Mouse (Mus musculus): Measurements from ENCODE around the gene Tpbg. TPM values are rescaled to one million over a fixed set of nuclear protein-coding genes. Genes with fewer than 3 reads are reported as not detected.

Tpbg gene
- polyA plus RNA-seq, 1 experiment = 2.0 TPM

GRCm38 (mm10) chr9:85843031-85843890 is 1.1 kb downstream of the Tpbg start:
- no peak for TF ChIP-seq CTCF (IDR thresholded peaks at IDR 0.05; ENCODE audit: insufficient read depth, low read length)
- TF ChIP-seq POLR2A (IDR thresholded peaks at IDR 0.05; ENCODE audit: borderline replicate concordance, extremely low read depth, low read depth, low read length) = no peak
- peak overlapping the region; percentile 71 for H3K4me3 ChIP-seq (replicated peaks; ENCODE audit: extremely low read depth, low read depth, low read length)
- DNase-seq = peak; percentile 50
- no peaks in the 10 kb centered on the region for H3K4me1 ChIP-seq (ENCODE audit: control insufficient read depth, insufficient read depth, low read length)
- WGBS = under 1% methylated on average over 65 of the region's 65 CpGs

- H3K4me3 ChIP-seq (replicated peaks; ENCODE audit: extremely low read depth, low read depth, low read length) = peak overlapping the region; percentile 71
- WGBS = 8% methylated on average over 80 of the region's 80 CpGs
- DNase-seq = peak; percentile 5
- no peaks in the 10 kb centered on the region for H3K4me1 ChIP-seq (ENCODE audit: control insufficient read depth, insufficient read depth, low read length)
- TF ChIP-seq CTCF (IDR thresholded peaks at IDR 0.05; ENCODE audit: insufficient read depth, low read length) (no peak), POLR2A (IDR thresholded peaks at IDR 0.05; ENCODE audit: borderline replicate concordance, extremely low read depth, low read depth, low read length) (no peak)
Observed at GRCm38 (mm10) chr9:85843891-85844646, 1.9 kb downstream of the Tpbg start.

- Histone ChIP-seq H3K4me3 (replicated peaks; ENCODE audit: extremely low read depth, low read depth, low read length) (no peak overlapping the region), H3K4me1 (ENCODE audit: control insufficient read depth, insufficient read depth, low read length) (no peaks in the 10 kb centered on the region)
- 84% methylated on average over 9 of the region's 9 CpGs for WGBS
- TF ChIP-seq POLR2A (IDR thresholded peaks at IDR 0.05; ENCODE audit: borderline replicate concordance, extremely low read depth, low read depth, low read length) (no peak), CTCF (IDR thresholded peaks at IDR 0.05; ENCODE audit: insufficient read depth, low read length) (no peak)
- DNase-seq = no peak
Observed at GRCm38 (mm10) chr9:85844647-85844983, 2.4 kb downstream of the Tpbg start.

- Histone ChIP-seq H3K4me1 (ENCODE audit: control insufficient read depth, insufficient read depth, low read length) (no peaks in the 10 kb centered on the region), H3K4me3 (replicated peaks; ENCODE audit: extremely low read depth, low read depth, low read length) (no peak overlapping the region)
- no peak for DNase-seq
- 87% methylated on average over 2 of the region's 2 CpGs for WGBS
- no peak for TF ChIP-seq CTCF (IDR thresholded peaks at IDR 0.05; ENCODE audit: insufficient read depth, low read length)
Observed at GRCm38 (mm10) chr9:85846186-85846585, 4.0 kb downstream of the Tpbg start.

GRCm38 (mm10) chr9:85854780-85855179 is 12.6 kb downstream of the Tpbg start:
- DNase-seq = no peak
- TF ChIP-seq CTCF (IDR thresholded peaks at IDR 0.05; ENCODE audit: insufficient read depth, low read length) (no peak), POLR2A (IDR thresholded peaks at IDR 0.05; ENCODE audit: borderline replicate concordance, extremely low read depth, low read depth, low read length) (no peak)
- WGBS = 88% methylated on average over 4 of the region's 4 CpGs
- Histone ChIP-seq H3K4me3 (replicated peaks; ENCODE audit: extremely low read depth, low read depth, low read length) (no peak overlapping the region), H3K4me1 (ENCODE audit: control insufficient read depth, insufficient read depth, low read length) (no peaks in the 10 kb centered on the region)

GRCm38 (mm10) chr9:85856511-85856910 is 14.3 kb downstream of the Tpbg start:
- WGBS = 61% methylated on average over 6 of the region's 6 CpGs
- no peak for TF ChIP-seq POLR2A (IDR thresholded peaks at IDR 0.05; ENCODE audit: borderline replicate concordance, extremely low read depth, low read depth, low read length)
- TF ChIP-seq CTCF (IDR thresholded peaks at IDR 0.05; ENCODE audit: insufficient read depth, low read length) = no peak
- Histone ChIP-seq H3K4me1 (ENCODE audit: control insufficient read depth, insufficient read depth, low read length) (no peaks in the 10 kb centered on the region), H3K4me3 (replicated peaks; ENCODE audit: extremely low read depth, low read depth, low read length) (no peak overlapping the region)
- no peak for DNase-seq

- no peak overlapping the region for H3K4me3 ChIP-seq (replicated peaks; ENCODE audit: extremely low read depth, low read depth, low read length)
- DNase-seq = no peak
- 53% methylated on average over 4 of the region's 4 CpGs for WGBS
- TF ChIP-seq POLR2A (IDR thresholded peaks at IDR 0.05; ENCODE audit: borderline replicate concordance, extremely low read depth, low read depth, low read length) (no peak), CTCF (IDR thresholded peaks at IDR 0.05; ENCODE audit: insufficient read depth, low read length) (no peak)
- H3K4me1 ChIP-seq (ENCODE audit: control insufficient read depth, insufficient read depth, low read length) = no peaks in the 10 kb centered on the region; the same call in 1 of the 2 replicates
Observed at GRCm38 (mm10) chr9:85861065-85861464, 18.9 kb downstream of the Tpbg start.

GRCm38 (mm10) chr9:85862562-85862961 is 20.4 kb downstream of the Tpbg start:
- WGBS = 43% methylated on average over 6 of the region's 6 CpGs

GRCm38 (mm10) chr9:85872908-85873307 is 30.7 kb downstream of the Tpbg start:
- WGBS = 74% methylated on average over 7 of the region's 7 CpGs
- TF ChIP-seq CTCF (IDR thresholded peaks at IDR 0.05; ENCODE audit: insufficient read depth, low read length) = no peak
- TF ChIP-seq POLR2A (IDR thresholded peaks at IDR 0.05; ENCODE audit: borderline replicate concordance, extremely low read depth, low read depth, low read length) = no peak
- Histone ChIP-seq H3K4me1 (ENCODE audit: control insufficient read depth, insufficient read depth, low read length) (no peaks in the 10 kb centered on the region), H3K4me3 (replicated peaks; ENCODE audit: extremely low read depth, low read depth, low read length) (no peak overlapping the region)
- no peak for DNase-seq

More at GRCm38 (mm10) chr9:85862562-85862961, 20.4 kb downstream of the Tpbg start:
- TF ChIP-seq CTCF (IDR thresholded peaks at IDR 0.05; ENCODE audit: insufficient read depth, low read length) (no peak), POLR2A (IDR thresholded peaks at IDR 0.05; ENCODE audit: borderline replicate concordance, extremely low read depth, low read depth, low read length) (no peak)
- DNase-seq = no peak
- H3K4me3 ChIP-seq (replicated peaks; ENCODE audit: extremely low read depth, low read depth, low read length) = no peak overlapping the region
- no peaks in the 10 kb centered on the region; the same call in 1 of the 2 replicates for H3K4me1 ChIP-seq (ENCODE audit: control insufficient read depth, insufficient read depth, low read length)
